Mouse (Mus musculus) liver, adult (tissue): Measurements from ENCODE around the gene Nr5a2.

Experiments
- GATA4 ChIP-seq: IDR thresholded peaks from 2 replicates; pipeline ENCODE4 v1.6.1; 2014; ENCODE audit warnings: mild to moderate bottlenecking, low read length; ENCODE audit not compliant: insufficient replicate concordance

Nr5a2 gene

DNA sequence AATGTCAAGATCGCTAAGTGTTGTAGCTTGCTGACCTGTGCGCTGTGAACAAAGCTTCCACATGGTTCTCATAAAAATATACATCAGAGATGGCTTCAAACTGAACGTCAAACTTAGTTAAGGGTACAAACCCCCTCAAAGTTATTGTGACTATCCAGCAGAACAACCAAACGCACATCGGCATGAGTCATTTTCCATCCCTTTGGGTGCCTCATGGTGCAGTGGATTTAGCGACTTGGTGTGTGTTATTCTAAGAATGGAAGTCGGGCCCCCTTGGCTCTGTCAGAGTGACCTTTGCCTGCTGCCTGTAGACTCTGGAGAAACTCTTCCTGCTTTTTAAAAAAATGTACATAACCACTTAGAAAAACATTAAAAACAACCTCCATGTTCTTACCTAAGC is 119.7 kb downstream of the Nr5a2 start:
- TF ChIP-seq GATA4: no peak

DNA sequence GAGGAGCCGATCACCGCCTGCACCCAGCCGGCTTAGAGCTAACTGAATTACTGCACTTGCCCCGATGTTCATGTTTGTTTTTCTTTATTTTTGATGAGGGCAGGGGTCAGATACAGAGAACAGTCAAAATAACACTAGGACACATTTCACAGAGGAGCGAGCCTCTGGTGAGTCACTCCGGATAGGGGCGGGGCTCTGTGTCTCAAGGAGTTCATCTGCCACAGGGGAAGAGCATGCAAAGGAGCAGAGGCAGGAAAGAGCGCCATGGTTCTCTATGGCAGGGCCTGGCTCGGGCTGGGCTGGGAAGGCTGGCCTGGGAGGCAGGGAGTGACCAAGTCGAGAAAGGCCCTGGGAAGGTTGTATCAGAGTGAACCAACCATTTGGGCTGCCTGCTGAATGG is 121.0 kb downstream of the Nr5a2 start:
- TF ChIP-seq GATA4: no peak

DNA sequence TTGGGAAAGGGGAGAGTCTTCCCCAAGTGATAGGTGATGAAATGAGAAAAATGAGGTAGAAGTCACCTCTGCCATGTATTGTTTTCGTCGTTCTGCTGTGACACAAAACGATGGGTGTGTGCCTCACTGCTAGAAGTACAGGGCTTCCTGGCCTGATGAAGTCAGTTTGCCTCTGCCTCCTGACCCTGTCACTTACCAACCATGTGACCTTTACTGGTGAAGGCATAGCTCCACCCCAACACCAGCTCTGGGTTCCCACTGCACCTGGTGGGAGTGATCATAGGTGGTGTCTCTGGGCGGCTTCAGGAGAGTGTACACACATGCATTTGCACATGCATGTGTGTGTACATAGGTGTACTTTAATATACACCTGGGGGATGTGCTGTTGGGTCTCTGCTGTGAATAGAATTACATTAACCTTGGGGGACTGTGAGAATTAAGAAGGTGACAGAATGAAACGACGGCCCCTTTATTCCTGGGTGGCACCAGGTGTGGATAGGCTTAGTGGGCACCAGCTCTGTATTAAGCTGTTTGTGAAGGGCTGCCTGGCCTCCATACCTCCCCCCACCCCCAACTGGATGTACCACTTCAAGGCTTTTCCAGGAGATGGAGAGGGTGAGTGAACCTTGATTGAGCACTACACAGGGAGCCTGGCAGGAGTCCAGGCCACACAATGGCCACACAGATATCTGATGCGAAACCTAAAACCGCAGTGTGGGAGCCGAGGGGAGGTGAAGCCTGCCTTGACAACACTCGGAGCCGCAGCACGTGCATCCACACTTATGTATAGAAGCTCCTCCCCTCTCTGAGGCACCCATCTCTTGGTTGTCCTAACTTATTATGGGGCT is 127.7 kb downstream of the Nr5a2 start:
- no peak for TF ChIP-seq GATA4

DNA sequence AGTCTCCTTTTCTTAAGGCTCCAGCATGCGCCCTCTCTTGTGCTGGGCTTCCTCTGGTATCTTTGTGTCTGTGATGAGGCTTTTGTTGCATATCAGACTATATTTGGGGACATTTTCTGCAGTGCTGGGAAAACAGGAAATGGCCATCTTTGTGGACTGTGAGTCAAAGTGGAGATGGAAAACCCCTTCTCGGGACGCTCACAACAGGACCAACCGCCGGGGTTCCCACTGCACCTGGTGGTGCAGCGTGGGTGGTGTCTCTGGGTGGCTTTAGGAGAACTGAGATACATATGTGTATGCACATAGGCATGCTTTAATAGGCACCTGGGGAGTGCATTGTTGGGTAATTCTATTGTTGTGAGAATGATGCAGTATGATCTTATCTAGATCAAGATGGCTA is 129.3 kb downstream of the Nr5a2 start:
- peak; percentile 9; the same call in 1 of the 2 replicates for TF ChIP-seq GATA4

DNA sequence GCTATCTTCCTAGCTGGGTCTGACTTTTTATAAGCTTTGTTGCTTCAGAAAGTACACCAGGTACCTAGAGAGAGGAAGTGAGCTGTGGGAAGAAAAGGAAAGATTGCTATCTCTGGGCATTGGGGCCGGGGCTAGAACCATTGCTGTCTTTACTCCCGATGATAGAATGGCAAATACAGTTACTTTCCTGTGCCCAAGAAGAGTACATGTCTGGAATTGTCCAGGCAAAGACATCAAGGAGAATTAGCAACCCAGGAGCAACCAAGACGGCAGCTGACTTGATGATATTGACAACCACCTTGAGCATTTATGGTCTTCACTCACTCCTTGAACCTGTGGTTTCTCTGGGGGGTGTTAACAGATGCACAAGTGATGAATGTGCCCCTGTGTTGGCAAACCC is 130.3 kb downstream of the Nr5a2 start:
- TF ChIP-seq GATA4: no peak

DNA sequence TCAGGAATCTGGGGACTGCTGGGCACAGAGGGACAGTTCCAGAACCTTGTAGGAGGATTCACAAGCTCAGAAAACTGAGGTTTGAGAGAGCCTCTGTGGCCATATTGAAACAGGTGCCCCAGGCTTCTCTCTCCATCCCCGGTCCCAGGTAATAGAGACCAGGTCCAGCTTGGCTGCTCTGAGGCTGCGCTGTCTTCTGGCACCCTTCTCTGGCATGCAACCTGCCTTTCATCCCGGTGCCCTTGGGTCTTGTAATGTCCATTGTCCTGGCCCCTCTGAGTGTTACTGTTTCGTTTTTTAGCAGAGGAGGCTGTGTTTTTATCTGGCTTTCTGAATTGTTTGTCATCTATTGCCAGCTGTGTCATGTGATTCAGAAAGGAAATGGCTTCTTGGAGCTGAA is 136.4 kb downstream of the Nr5a2 start:
- TF ChIP-seq GATA4: no peak

DNA sequence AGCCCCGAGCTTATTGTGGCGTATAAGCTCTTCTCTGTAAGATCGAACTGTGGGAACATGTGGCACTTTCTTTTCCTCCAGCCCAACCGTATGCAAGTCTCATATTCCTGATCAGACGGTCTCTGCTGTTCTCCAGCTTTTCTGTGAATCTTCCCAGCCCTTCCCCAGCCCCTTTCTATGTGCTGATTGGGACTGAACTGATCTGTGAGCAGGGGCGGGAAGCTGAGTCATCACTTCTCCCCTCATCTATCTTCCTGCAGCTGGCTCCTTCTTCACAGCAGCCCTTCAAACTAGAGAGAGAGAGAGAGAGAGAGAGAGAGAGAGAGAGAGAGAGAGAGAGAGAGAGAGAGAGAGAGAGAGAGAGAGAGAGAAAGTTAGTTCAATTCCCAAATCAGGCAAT is 159.6 kb downstream of the Nr5a2 start:
- TF ChIP-seq GATA4: no peak

DNA sequence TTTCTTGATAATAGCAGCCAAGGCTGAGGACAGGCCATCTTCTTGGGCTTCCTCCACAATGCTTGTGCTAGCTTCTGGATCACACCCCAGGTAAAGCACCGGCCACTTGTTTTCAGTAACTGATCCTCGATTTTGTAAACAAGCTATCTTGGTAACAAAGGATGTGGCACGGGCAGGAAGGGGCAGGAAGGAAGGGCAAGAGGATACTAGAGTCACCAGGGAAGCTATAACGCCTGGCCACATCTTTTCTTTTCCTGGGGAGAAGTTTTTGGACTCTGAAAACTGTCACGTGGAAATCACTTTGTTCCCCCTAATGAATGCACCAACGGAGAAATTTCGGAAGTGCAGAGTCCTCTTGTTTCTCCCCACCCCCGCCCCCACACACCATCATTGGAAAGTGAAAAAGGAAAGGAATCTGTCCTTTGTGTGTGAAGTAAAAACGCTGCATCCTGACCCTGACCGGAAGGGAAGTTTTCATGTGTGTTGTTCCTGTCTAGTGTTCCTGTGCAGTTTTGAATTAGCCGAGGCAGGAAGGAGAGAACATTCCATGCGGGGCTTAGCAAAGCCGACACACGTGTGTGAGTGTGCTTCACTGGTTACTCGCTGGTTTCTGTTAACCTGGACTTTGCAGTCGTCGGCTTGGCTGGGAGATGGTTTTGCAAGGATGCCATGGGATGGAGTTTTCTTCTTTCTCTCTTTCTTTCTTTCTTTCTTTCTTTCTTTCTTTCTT is 163.7 kb downstream of the Nr5a2 start:
- TF ChIP-seq GATA4: peak; percentile 68; the same call in 1 of the 2 replicates
